Mouse (Mus musculus) ES-E14 (cell line): ENCODE data around the gene Kdf1. TPM values are rescaled to one million over a fixed set of nuclear protein-coding genes. Genes with fewer than 3 reads are reported as not detected.
A peak's percentile ranks its signal among the peaks of the same experiment; 100 is the strongest.
"Not testable (repeated sequence)": the region's sequence is repeated elsewhere in the genome, so short reads cannot be mapped to it uniquely, and the experiment has no call there.

ENCODE experiments used
- DNase-seq: peaks from one replicate; pipeline ENCODE4 v3.0.0-alpha.2; 2013; ENCODE audit warnings: low read depth, low spot score
- H3K27ac ChIP-seq: 2 replicates; pipeline ENCODE4 v1.5.1; 2012; ENCODE audit warnings: low read depth, mild to moderate bottlenecking, low read length, moderate library complexity, mixed read lengths; ENCODE audit not compliant: poor library complexity, insufficient read depth, severe bottlenecking
- H3K36me3 ChIP-seq: 2 replicates; pipeline ENCODE4 v1.6.1; 2012; ENCODE audit warnings: mild to moderate bottlenecking, low read length, moderate library complexity, mixed read lengths; ENCODE audit not compliant: control insufficient read depth, poor library complexity, insufficient read depth, severe bottlenecking
- H3K4me1 ChIP-seq, 2 experiments: fragments of 150-350 bp in 1 of 2; sonication (generic) in 1 of 2; 2 replicates each; pipeline ENCODE4 v1.6.1; 2012; ENCODE audit warnings: low read length in 2 of 2, mild to moderate bottlenecking in 1 of 2, mixed read lengths in 1 of 2; ENCODE audit not compliant: control insufficient read depth in 2 of 2, insufficient read depth in 2 of 2, poor library complexity in 1 of 2
- H3K4me3 ChIP-seq, 2 experiments: fragments of 150-350 bp in 1 of 2; sonication (generic) in 1 of 2; 2 replicates each; pipeline ENCODE4 v1.5.1; 2012; ENCODE audit warnings: low read length in 2 of 2, low read depth in 1 of 2, mild to moderate bottlenecking in 1 of 2, mixed read lengths in 1 of 2; ENCODE audit not compliant: insufficient read depth in 1 of 2, poor library complexity in 1 of 2, severe bottlenecking in 1 of 2
- H3K9ac ChIP-seq: 2 replicates; pipeline ENCODE4 v1.6.1; 2012; ENCODE audit warnings: low read depth, mild to moderate bottlenecking, low read length, mixed read lengths; ENCODE audit not compliant: poor library complexity, insufficient read depth, severe bottlenecking
- H3K9me3 ChIP-seq: fragments of 150-350 bp; sonication (generic); 2 replicates; pipeline ENCODE4 v1.6.1; 2012; ENCODE audit warnings: low read depth, mild to moderate bottlenecking, low read length; ENCODE audit not compliant: control insufficient read depth, insufficient read depth
- CHD2 ChIP-seq: IDR thresholded peaks from 2 replicates; pipeline ENCODE4 v1.6.1; 2014; ENCODE audit warnings: mild to moderate bottlenecking, low read depth, low read length, inconsistent platforms
- HCFC1 ChIP-seq: IDR thresholded peaks from 2 replicates; pipeline ENCODE4 v1.6.1; 2012; ENCODE audit warnings: low read length, inconsistent platforms, borderline replicate concordance; ENCODE audit not compliant: insufficient read depth
- MAFK ChIP-seq: IDR thresholded peaks from 2 replicates; pipeline ENCODE4 v1.6.1; 2014; ENCODE audit warnings: mild to moderate bottlenecking, low read depth, low read length, inconsistent platforms; ENCODE audit not compliant: insufficient read depth
- ZC3H11A ChIP-seq: IDR thresholded peaks from 2 replicates; pipeline ENCODE4 v1.6.1; 2012; ENCODE audit warnings: low read depth, mild to moderate bottlenecking, inconsistent platforms, low read length, borderline replicate concordance
- ZNF384 ChIP-seq: IDR thresholded peaks from 2 replicates; pipeline ENCODE4 v1.6.1; 2012; ENCODE audit warnings: low read depth, low read length, inconsistent platforms
- in situ Hi-C, 2 experiments: fragments of 600-800 bp; cut with MboI; formaldehyde crosslinking; loops; one replicate each; pipeline ENCODE4 v1.15.1; 2025; ENCODE audit warnings: low sequenced_read_pairs in 2 of 2, inconsistent platforms in 1 of 2; ENCODE audit not compliant: unreplicated experiment in 2 of 2
- total RNA-seq: library from RNA; depleted of rRNA; stranded (reverse); fragments of 300-350 nt; gene quantifications from 2 replicates; pipeline ENCODE4 v1.2.3, GENCODE M21; 2012

Gene Kdf1
- total RNA-seq, 1 experiment: 3.4 TPM

GRCm38 (mm10) chr4:133506573-133506972 is 12.2 kb upstream of the Kdf1 start:
- no peak for TF ChIP-seq ZC3H11A
- TF ChIP-seq ZNF384: no peak
- Histone ChIP-seq H3K27ac (no peak overlapping the region), H3K9ac (no peak overlapping the region), H3K4me3 (no peak overlapping the region), H3K9me3 (no peaks in the 10 kb centered on the region), H3K4me1 (peaks cover 2 to 7% of the 10 kb centered on the region in 2 experiments; a peak in 1 of 4 replicates), H3K36me3 (no peaks in the 10 kb centered on the region)
- in situ Hi-C loops: no loop called here
- no peak for DNase-seq

- DNase-seq: no peak
- in situ Hi-C loops: no loop called here
- Histone ChIP-seq H3K4me1 (peaks cover 0 to 5% of the 10 kb centered on the region in 2 experiments; a peak in 1 of 4 replicates), H3K9me3 (no peaks in the 10 kb centered on the region), H3K27ac (no peak overlapping the region), H3K36me3 (no peaks in the 10 kb centered on the region), H3K9ac (no peak overlapping the region), H3K4me3 (no peak overlapping the region)
- TF ChIP-seq ZC3H11A (no peak), ZNF384 (no peak), HCFC1 (no peak), CHD2 (no peak), MAFK (no peak)
Measured at GRCm38 (mm10) chr4:133508990-133509389, 9.8 kb upstream of the Kdf1 start.

- Histone ChIP-seq H3K27ac (no peak overlapping the region), H3K4me3 (peak overlapping the region; percentile 19 to 36; a peak in 2 of 4 replicates), H3K9me3 (no peaks in the 10 kb centered on the region), H3K36me3 (no peaks in the 10 kb centered on the region), H3K4me1 (peaks cover 0 to 5% of the 10 kb centered on the region in 2 experiments; a peak in 1 of 4 replicates), H3K9ac (no peak overlapping the region)
- TF ChIP-seq ZNF384 (no peak), CHD2 (no peak), MAFK (no peak), ZC3H11A (no peak), HCFC1 (no peak)
- DNase-seq: no peak
- in situ Hi-C loops: no loop called here
Measured at GRCm38 (mm10) chr4:133511050-133511449, 7.7 kb upstream of the Kdf1 start.

GRCm38 (mm10) chr4:133512511-133512910 is 6.3 kb upstream of the Kdf1 start:
- H3K36me3 ChIP-seq, H3K27ac ChIP-seq, H3K4me3 ChIP-seq, H3K9me3 ChIP-seq, H3K9ac ChIP-seq, DNase-seq, H3K4me1 ChIP-seq, in situ Hi-C loops: not testable (repeated sequence)

GRCm38 (mm10) chr4:133512972-133513371 is 5.8 kb upstream of the Kdf1 start:
- Histone ChIP-seq H3K9me3 (no peaks in the 10 kb centered on the region), H3K4me1 (peaks cover 0 to 5% of the 10 kb centered on the region in 2 experiments; a peak in 1 of 4 replicates), H3K36me3 (no peaks in the 10 kb centered on the region), H3K27ac (no peak overlapping the region), H3K9ac (no peak overlapping the region; the same call in 1 of the 2 replicates), H3K4me3 (no peak overlapping the region)
- DNase-seq: peak; percentile 79
- TF ChIP-seq ZC3H11A: peak; percentile 49; the same call in 1 of the 2 replicates
- no peak for TF ChIP-seq CHD2
- in situ Hi-C loops: no loop called here
